22 mouse cellular contexts compared by ENCODE assay signal in the genomic region with DNA sequence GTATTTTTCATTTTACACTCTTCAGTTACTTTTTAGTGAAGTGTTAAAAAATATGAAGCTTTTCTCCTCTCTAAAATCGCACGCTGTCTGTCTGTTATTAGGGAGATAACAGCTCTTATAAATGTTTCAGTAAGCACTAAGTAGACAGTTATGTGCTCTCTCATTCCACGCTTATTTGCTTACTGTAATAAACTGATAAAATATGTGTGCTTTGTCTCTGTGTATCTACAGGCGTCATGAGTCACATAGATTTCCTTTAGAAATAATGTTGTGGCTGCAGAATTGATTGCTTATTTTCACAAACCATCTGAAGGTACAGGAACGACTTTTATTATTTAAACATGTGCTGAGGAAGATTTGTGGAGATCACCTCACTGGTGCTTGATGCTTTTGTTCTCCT.
DNase-seq lines count a peak whose midpoint lies in the region; ATAC-seq lines count a peak whose summit lies in the region.
"Had no signal": no experiment of that assay in that cellular context is flagged by ENCODE, and none has a peak within 500 bp of the region (broad histone marks: within the 10 kb centered on the region; RNA-seq: fewer than 3 reads in every experiment).

No protein-coding gene starts in this region.

- no peak overlapping the region for H3K9ac ChIP-seq in midbrain, embryonic 11.5 days (ENCODE audit: low read length)
- no peak overlapping the region for H3K9ac ChIP-seq in midbrain, embryonic 13.5 days (replicated peaks)
- no peak overlapping the region for H3K9ac ChIP-seq in liver, embryonic 13.5 days
- H3K9ac ChIP-seq: forebrain, embryonic 13.5 days; hindbrain, embryonic 14.5 days; kidney, embryonic 15.5 days; neural tube, embryonic 12.5 days had no signal

- no peaks in the 10 kb centered on the region for H3K27me3 ChIP-seq in midbrain, embryonic 11.5 days (ENCODE audit: control insufficient read depth, insufficient read depth, low read length)
- H3K27me3 ChIP-seq in midbrain, embryonic 13.5 days, result no peaks in the 10 kb centered on the region
- no peaks in the 10 kb centered on the region for H3K27me3 ChIP-seq in liver, embryonic 13.5 days
- H3K27me3 ChIP-seq: CH12.LX; forebrain, embryonic 13.5 days; kidney, embryonic 15.5 days; neural tube, embryonic 12.5 days had no signal

- H3K27ac ChIP-seq in midbrain, embryonic 11.5 days (ENCODE audit: low read depth, low read length), result no peak overlapping the region
- H3K27ac ChIP-seq in midbrain, embryonic 13.5 days, result no peak overlapping the region
- peak overlapping the region; percentile 59 for H3K27ac ChIP-seq in liver, embryonic 13.5 days
- H3K27ac ChIP-seq: forebrain, embryonic 13.5 days; heart, embryonic 10.5 days; hindbrain, embryonic 14.5 days; kidney, embryonic 15.5 days; neural tube, embryonic 12.5 days had no signal

- no peaks in the 10 kb centered on the region for H3K9me3 ChIP-seq in midbrain, embryonic 11.5 days (ENCODE audit: control insufficient read depth, low read length)
- no peaks in the 10 kb centered on the region for H3K9me3 ChIP-seq in midbrain, embryonic 13.5 days
- H3K9me3 ChIP-seq in liver, embryonic 13.5 days (replicated peaks), result no peaks in the 10 kb centered on the region
- H3K9me3 ChIP-seq: forebrain, embryonic 13.5 days; heart, embryonic 10.5 days; kidney, embryonic 15.5 days; neural tube, embryonic 12.5 days had no signal

- H3K4me2 ChIP-seq in midbrain, embryonic 11.5 days, result no peak overlapping the region
- no peak overlapping the region for H3K4me2 ChIP-seq in midbrain, embryonic 13.5 days (replicated peaks)
- H3K4me2 ChIP-seq in liver, embryonic 13.5 days, result no peak overlapping the region
- H3K4me2 ChIP-seq: forebrain, embryonic 13.5 days; hindbrain, embryonic 14.5 days; kidney, embryonic 15.5 days; neural tube, embryonic 12.5 days had no signal

- no peaks in the 10 kb centered on the region for H3K4me1 ChIP-seq in midbrain, embryonic 11.5 days (ENCODE audit: control insufficient read depth, insufficient read depth, low read length)
- no peaks in the 10 kb centered on the region for H3K4me1 ChIP-seq in midbrain, embryonic 13.5 days (replicated peaks)
- H3K4me1 ChIP-seq in liver, embryonic 13.5 days (replicated peaks), result peaks cover 26% of the 10 kb centered on the region
- H3K4me1 ChIP-seq: kidney, embryonic 15.5 days; neural tube, embryonic 12.5 days had no signal

- H3K36me3 ChIP-seq in midbrain, embryonic 11.5 days (ENCODE audit: control insufficient read depth, insufficient read depth, low read length), result no peaks in the 10 kb centered on the region
- peaks cover 3% of the 10 kb centered on the region; the same call in 1 of the 2 replicates for H3K36me3 ChIP-seq in midbrain, embryonic 13.5 days
- peaks cover 9% of the 10 kb centered on the region for H3K36me3 ChIP-seq in liver, embryonic 13.5 days

- 81% methylated on average over 5 of the region's 5 CpGs for WGBS in midbrain, embryonic 11.5 days
- WGBS in midbrain, embryonic 13.5 days, result 76% methylated on average over 5 of the region's 5 CpGs
- 17% methylated on average over 5 of the region's 5 CpGs for WGBS in liver, embryonic 13.5 days (ENCODE audit: insufficient replicate concordance)

- peak; percentile 81 for DNase-seq in midbrain, embryonic 11.5 days (ENCODE audit: low spot score, missing footprints)
- peak; percentile 55 for DNase-seq in c-Kit-positive CD71-positive TER-119-negative erythroid progenitor cells, embryonic 14.5 days (ENCODE audit: low read depth)
- no peak for DNase-seq in liver, embryonic 13.5 days
- no peak for DNase-seq in T-cell, adult 2 months (ENCODE audit: low spot score)
- DNase-seq in urinary bladder, postnatal 10 days (ENCODE audit: low spot score), result no peak
- no peak for DNase-seq in lung, postnatal 4 days
- DNase-seq: adrenal gland, postnatal 25 days; B cell, adult 2 months; cerebellum, adult 8-10 months; cerebellum, postnatal 25 days; gastrocnemius, postnatal 10 days; kidney, adult 18-20 months; lung, postnatal 36 days had no signal

- ATAC-seq in midbrain, embryonic 11.5 days (ENCODE audit: low FRiP score), result no peak
- ATAC-seq in midbrain, embryonic 13.5 days, result no peak
- ATAC-seq in liver, embryonic 13.5 days (ENCODE audit: low read depth), result peak; percentile 83
- ATAC-seq in megakaryocyte progenitor cell, adult 5-6 weeks (replicated peaks; ENCODE audit: poor library complexity), result peak; percentile 76
- ATAC-seq: forebrain, embryonic 13.5 days; midbrain, embryonic 16.5 days had no signal

- H3K4me3 ChIP-seq in midbrain, embryonic 11.5 days (ENCODE audit: low read depth, low read length), result no peak overlapping the region
- H3K4me3 ChIP-seq in midbrain, embryonic 13.5 days (replicated peaks), result no peak overlapping the region
- H3K4me3 ChIP-seq in liver, embryonic 13.5 days (replicated peaks), result no peak overlapping the region
- H3K4me3 ChIP-seq: forebrain, embryonic 13.5 days; heart, embryonic 10.5 days; kidney, embryonic 15.5 days; neural tube, embryonic 12.5 days had no signal

Comparison
In these comparisons a context has a peak if more than half of its experiments do, and no peak if none do; other contexts are left out.
1. ATAC-seq: peak in liver, embryonic 13.5 days (single experiment) and megakaryocyte progenitor cell, adult 5-6 weeks (single experiment); none in midbrain, embryonic 11.5 days (single experiment) and midbrain, embryonic 13.5 days (single experiment).
2. DNase-seq: peak in midbrain, embryonic 11.5 days (single experiment) and c-Kit-positive CD71-positive TER-119-negative erythroid progenitor cells, embryonic 14.5 days (single experiment); none in liver, embryonic 13.5 days (single experiment), T-cell, adult 2 months (single experiment), urinary bladder, postnatal 10 days (single experiment) and lung, postnatal 4 days (0 of 2).